Mouse (Mus musculus) embryonic facial prominence, embryonic 12.5 days (tissue): ENCODE measurements around the gene Arhgef12. TPM values are rescaled to one million over a fixed set of nuclear protein-coding genes. Genes with fewer than 3 reads are reported as not detected.

ENCODE experiments used
- polyA plus RNA-seq: library from polyadenylated mRNA; unstranded; fragments of >200 nt; fragmentation: Nextera tagmentation; extraction: Ambion mirVana; gene quantifications from 2 replicates; pipeline ENCODE4 v1.2.1, GENCODE M21; 2016

The Arhgef12 gene
- polyA plus RNA-seq, 1 experiment from 2014 or later, result 17.0 TPM

Other genes starting within 250 kb of the Arhgef12 start
- gene Grik4, start 162.7 kb downstream of the Arhgef12 start, polyA plus RNA-seq, result 3.8 and 4.0 TPM in 2 replicates
- gene Tmem136, start 9.3 kb upstream of the Arhgef12 start, polyA plus RNA-seq, result 10.0 and 11.2 TPM in 2 replicates
- gene Pou2f3, start 103.1 kb upstream of the Arhgef12 start, polyA plus RNA-seq, result 0.18 TPM in 1 of 2 replicates, not detected in the other
- 89.3 and 106 TPM in 2 replicates for gene Oaf, start 132.7 kb upstream of the Arhgef12 start, polyA plus RNA-seq
- gene Trim29, start 203.6 kb upstream of the Arhgef12 start, polyA plus RNA-seq, result 12.3 and 12.9 TPM in 2 replicates